Mouse (Mus musculus) small intestine, adult 2 months (tissue): ENCODE measurements around the gene Iqub. TPM values are rescaled to one million over a fixed set of nuclear protein-coding genes. Genes with fewer than 3 reads are reported as not detected.

Source experiments
- H3K27ac ChIP-seq: fragments of 200-500 bp; 2 replicates; pipeline ENCODE4 v1.5.1; 2012; ENCODE audit warnings: low read depth, low read length, control low read depth, inconsistent platforms; ENCODE audit not compliant: insufficient read depth
- H3K27me3 ChIP-seq: fragments of 200-500 bp; 2 replicates; pipeline ENCODE4 v1.6.1; 2012; ENCODE audit warnings: mild to moderate bottlenecking, moderate library complexity, low read length, inconsistent platforms; ENCODE audit not compliant: control insufficient read depth, insufficient read depth
- H3K36me3 ChIP-seq: fragments of 200-500 bp; 2 replicates; pipeline ENCODE4 v1.6.1; 2012; ENCODE audit warnings: mild to moderate bottlenecking, low read length, control low read depth, inconsistent platforms; ENCODE audit not compliant: control insufficient read depth, insufficient read depth
- H3K4me1 ChIP-seq: fragments of 200-500 bp; 2 replicates; pipeline ENCODE4 v1.6.1; 2012; ENCODE audit warnings: low read length, inconsistent platforms, mixed read lengths; ENCODE audit not compliant: control insufficient read depth, insufficient read depth, insufficient read length
- H3K4me3 ChIP-seq: fragments of 200-500 bp; 2 replicates; pipeline ENCODE4 v1.5.1; 2012; ENCODE audit warnings: low read depth, mild to moderate bottlenecking, control low read depth, inconsistent platforms, low read length, moderate library complexity
- CTCF ChIP-seq: fragments of 200-500 bp; IDR thresholded peaks from 2 replicates; pipeline ENCODE4 v1.5.1; 2012; ENCODE audit warnings: low read depth, mild to moderate bottlenecking, control low read depth, inconsistent platforms, low read length, moderate library complexity, mixed read lengths; ENCODE audit not compliant: insufficient replicate concordance, insufficient read length; ENCODE audit errors: extremely low read depth
- POLR2A ChIP-seq: fragments of 200-500 bp; IDR thresholded peaks from 2 replicates; pipeline ENCODE4 v1.6.1; 2012; ENCODE audit warnings: low read depth, mild to moderate bottlenecking, control low read depth, inconsistent platforms, low read length, moderate library complexity
- WGBS: fragments of 180-500 bp; shearing (Covaris S2); methylation state at CpG from one replicate; pipeline ENCODE4 v1.1.7; 2018; 5-methylcytosine and 5-hydroxymethylcytosine counted together
- polyA plus RNA-seq: library from polyadenylated mRNA; depleted of rRNA; stranded (reverse); fragments of >200 nt; gene quantifications from 2 replicates; pipeline ENCODE4 v1.2.3, GENCODE M21; 2012; rRNA removed

The Iqub gene
- polyA plus RNA-seq: not detected in 2 replicates

- WGBS: 18% methylated on average over 13 of the region's 13 CpGs
- TF ChIP-seq POLR2A: no peak
- TF ChIP-seq CTCF: no peak
- Histone ChIP-seq H3K27me3 (no peaks in the 10 kb centered on the region), H3K27ac (no peak within 1 kb of the TSS), H3K4me1 (no peaks in the 10 kb centered on the region), H3K4me3 (no peak within 1 kb of the TSS), H3K36me3 (peaks cover 13% of the 10 kb centered on the region)
Observed at GRCm38 (mm10) chr6:24514552-24515284, at the start of gene Iqub. TSS of gene Iqub (minus strand) at chr6:24515067.

- Histone ChIP-seq H3K27me3 (no peaks in the 10 kb centered on the region), H3K27ac (no peak overlapping the region), H3K4me1 (no peaks in the 10 kb centered on the region), H3K36me3 (no peaks in the 10 kb centered on the region), H3K4me3 (no peak overlapping the region)
- TF ChIP-seq CTCF (no peak), POLR2A (no peak)
- 64% methylated on average over 9 of the region's 9 CpGs for WGBS
Observed at GRCm38 (mm10) chr6:24564081-24564480, 49.2 kb upstream of the Iqub start.

- H3K4me3 ChIP-seq: no peak overlapping the region
- 79% methylated on average over 2 of the region's 2 CpGs for WGBS
- TF ChIP-seq POLR2A: no peak
- no peak for TF ChIP-seq CTCF
- no peaks in the 10 kb centered on the region for H3K4me1 ChIP-seq
- H3K36me3 ChIP-seq: no peaks in the 10 kb centered on the region
- H3K27ac ChIP-seq: no peak overlapping the region
- H3K27me3 ChIP-seq: no peaks in the 10 kb centered on the region
Observed at GRCm38 (mm10) chr6:24555488-24555887, 40.6 kb upstream of the Iqub start.

GRCm38 (mm10) chr6:24554427-24555086 lies 39.7 kb upstream of the Iqub start:
- WGBS: 39% methylated on average over 11 of the region's 11 CpGs
- no peak for TF ChIP-seq CTCF
- TF ChIP-seq POLR2A: no peak
- Histone ChIP-seq H3K27ac (no peak overlapping the region), H3K27me3 (no peaks in the 10 kb centered on the region), H3K4me3 (no peak overlapping the region), H3K4me1 (no peaks in the 10 kb centered on the region), H3K36me3 (no peaks in the 10 kb centered on the region)

GRCm38 (mm10) chr6:24552046-24552445 lies 37.2 kb upstream of the Iqub start:
- Histone ChIP-seq H3K27ac (no peak overlapping the region), H3K36me3 (no peaks in the 10 kb centered on the region), H3K4me1 (no peaks in the 10 kb centered on the region), H3K4me3 (no peak overlapping the region), H3K27me3 (no peaks in the 10 kb centered on the region)
- no peak for TF ChIP-seq POLR2A
- no peak for TF ChIP-seq CTCF
- 63% methylated on average over 7 of the region's 7 CpGs for WGBS

GRCm38 (mm10) chr6:24549801-24550200 lies 34.9 kb upstream of the Iqub start:
- no peak overlapping the region for H3K4me3 ChIP-seq
- H3K36me3 ChIP-seq: no peaks in the 10 kb centered on the region
- 76% methylated on average over 2 of the region's 2 CpGs for WGBS
- peaks cover 4% of the 10 kb centered on the region; the same call in 1 of the 2 replicates for H3K4me1 ChIP-seq
- H3K27me3 ChIP-seq: no peaks in the 10 kb centered on the region
- no peak overlapping the region for H3K27ac ChIP-seq
- TF ChIP-seq CTCF (no peak), POLR2A (no peak)

GRCm38 (mm10) chr6:24546716-24547420 lies 32.0 kb upstream of the Iqub start:
- 15% methylated on average over 1 of the region's 1 CpGs for WGBS
- H3K36me3 ChIP-seq: no peaks in the 10 kb centered on the region
- no peak for TF ChIP-seq POLR2A
- TF ChIP-seq CTCF: no peak
- no peak overlapping the region for H3K27ac ChIP-seq
- peaks cover 4% of the 10 kb centered on the region; the same call in 1 of the 2 replicates for H3K4me1 ChIP-seq
- no peaks in the 10 kb centered on the region for H3K27me3 ChIP-seq
- no peak overlapping the region for H3K4me3 ChIP-seq
